Mouse (Mus musculus): ENCODE data around the gene Mcm2. TPM values are rescaled to one million over a fixed set of nuclear protein-coding genes. Genes with fewer than 3 reads are reported as not detected.
A peak's percentile ranks its signal among the peaks of the same experiment; 100 is the strongest.

The Mcm2 gene
- polyA plus RNA-seq, 1 experiment = 120 TPM

- Histone ChIP-seq H3K4me3 (replicated peaks; ENCODE audit: control insufficient read depth, low read depth, low read length) (no peak overlapping the region), H3K27ac (ENCODE audit: control insufficient read depth, insufficient read depth, low read depth, low read length, poor library complexity) (no peak overlapping the region), H3K4me1 (ENCODE audit: control insufficient read depth, insufficient read depth, low read length) (no peaks in the 10 kb centered on the region; the same call in 1 of the 2 replicates)
- TF ChIP-seq POLR2A (IDR thresholded peaks at IDR 0.05; ENCODE audit: borderline replicate concordance, control insufficient read depth, low read depth, low read length) (no peak), CTCF (IDR thresholded peaks at IDR 0.05; ENCODE audit: control insufficient read depth, insufficient read depth, low read length) (no peak)
- 85% methylated on average over 6 of the region's 6 CpGs for WGBS
Measured at GRCm38 (mm10) chr6:88895943-88896342, 2.6 kb downstream of the Mcm2 start.

- WGBS = 55% methylated on average over 5 of the region's 5 CpGs
- TF ChIP-seq CTCF (IDR thresholded peaks at IDR 0.05; ENCODE audit: control insufficient read depth, insufficient read depth, low read length) (peak; percentile 89), POLR2A (IDR thresholded peaks at IDR 0.05; ENCODE audit: borderline replicate concordance, control insufficient read depth, low read depth, low read length) (no peak)
- no peak overlapping the region for H3K4me3 ChIP-seq (replicated peaks; ENCODE audit: control insufficient read depth, low read depth, low read length)
- no peak overlapping the region for H3K27ac ChIP-seq (ENCODE audit: control insufficient read depth, insufficient read depth, low read depth, low read length, poor library complexity)
- no peaks in the 10 kb centered on the region for H3K4me1 ChIP-seq (ENCODE audit: control insufficient read depth, insufficient read depth, low read length)
Measured at GRCm38 (mm10) chr6:88893559-88893958, 5.0 kb downstream of the Mcm2 start.

GRCm38 (mm10) chr6:88890832-88891231 lies 7.7 kb downstream of the Mcm2 start:
- H3K27ac ChIP-seq (ENCODE audit: control insufficient read depth, insufficient read depth, low read depth, low read length, poor library complexity) = no peak overlapping the region
- no peaks in the 10 kb centered on the region; the same call in 1 of the 2 replicates for H3K4me1 ChIP-seq (ENCODE audit: control insufficient read depth, insufficient read depth, low read length)
- 90% methylated on average over 7 of the region's 7 CpGs for WGBS
- TF ChIP-seq POLR2A (IDR thresholded peaks at IDR 0.05; ENCODE audit: borderline replicate concordance, control insufficient read depth, low read depth, low read length) = no peak
- H3K4me3 ChIP-seq (replicated peaks; ENCODE audit: control insufficient read depth, low read depth, low read length) = no peak overlapping the region

- no peaks in the 10 kb centered on the region; the same call in 1 of the 2 replicates for H3K4me1 ChIP-seq (ENCODE audit: control insufficient read depth, insufficient read depth, low read length)
- no peak overlapping the region for H3K4me3 ChIP-seq (replicated peaks; ENCODE audit: control insufficient read depth, low read depth, low read length)
- TF ChIP-seq CTCF (IDR thresholded peaks at IDR 0.05; ENCODE audit: control insufficient read depth, insufficient read depth, low read length) (no peak), POLR2A (IDR thresholded peaks at IDR 0.05; ENCODE audit: borderline replicate concordance, control insufficient read depth, low read depth, low read length) (no peak)
- 91% methylated on average over 13 of the region's 13 CpGs for WGBS
- H3K27ac ChIP-seq (ENCODE audit: control insufficient read depth, insufficient read depth, low read depth, low read length, poor library complexity) = no peak overlapping the region
Measured at GRCm38 (mm10) chr6:88889410-88890042, 9.1 kb downstream of the Mcm2 start.

GRCm38 (mm10) chr6:88886417-88886967 lies 12.1 kb downstream of the Mcm2 start:
- no peak overlapping the region for H3K4me3 ChIP-seq (replicated peaks; ENCODE audit: control insufficient read depth, low read depth, low read length)
- H3K27ac ChIP-seq (ENCODE audit: control insufficient read depth, insufficient read depth, low read depth, low read length, poor library complexity) = no peak overlapping the region
- WGBS = 85% methylated on average over 2 of the region's 2 CpGs
- H3K4me1 ChIP-seq (ENCODE audit: control insufficient read depth, insufficient read depth, low read length) = no peaks in the 10 kb centered on the region; the same call in 1 of the 2 replicates
- TF ChIP-seq CTCF (IDR thresholded peaks at IDR 0.05; ENCODE audit: control insufficient read depth, insufficient read depth, low read length) (no peak), POLR2A (IDR thresholded peaks at IDR 0.05; ENCODE audit: borderline replicate concordance, control insufficient read depth, low read depth, low read length) (no peak)

GRCm38 (mm10) chr6:88885644-88886416 lies 12.8 kb downstream of the Mcm2 start:
- H3K4me3 ChIP-seq (replicated peaks; ENCODE audit: control insufficient read depth, low read depth, low read length) = no peak overlapping the region
- TF ChIP-seq POLR2A (IDR thresholded peaks at IDR 0.05; ENCODE audit: borderline replicate concordance, control insufficient read depth, low read depth, low read length) (no peak), CTCF (IDR thresholded peaks at IDR 0.05; ENCODE audit: control insufficient read depth, insufficient read depth, low read length) (no peak)
- 89% methylated on average over 12 of the region's 12 CpGs for WGBS
- H3K4me1 ChIP-seq (ENCODE audit: control insufficient read depth, insufficient read depth, low read length) = no peaks in the 10 kb centered on the region; the same call in 1 of the 2 replicates
- H3K27ac ChIP-seq (ENCODE audit: control insufficient read depth, insufficient read depth, low read depth, low read length, poor library complexity) = peak overlapping the region; percentile 12; the same call in 1 of the 2 replicates

- WGBS = 96% methylated on average over 17 of the region's 17 CpGs
- H3K4me3 ChIP-seq (replicated peaks; ENCODE audit: control insufficient read depth, low read depth, low read length) = no peak overlapping the region
- H3K27ac ChIP-seq (ENCODE audit: control insufficient read depth, insufficient read depth, low read depth, low read length, poor library complexity) = no peak overlapping the region
- H3K4me1 ChIP-seq (ENCODE audit: control insufficient read depth, insufficient read depth, low read length) = no peaks in the 10 kb centered on the region; the same call in 1 of the 2 replicates
- TF ChIP-seq CTCF (IDR thresholded peaks at IDR 0.05; ENCODE audit: control insufficient read depth, insufficient read depth, low read length) = no peak
- TF ChIP-seq POLR2A (IDR thresholded peaks at IDR 0.05; ENCODE audit: borderline replicate concordance, control insufficient read depth, low read depth, low read length) = no peak
Measured at GRCm38 (mm10) chr6:88884690-88885089, 13.9 kb downstream of the Mcm2 start.

- TF ChIP-seq CTCF (IDR thresholded peaks at IDR 0.05; ENCODE audit: control insufficient read depth, insufficient read depth, low read length) = no peak
- no peak for TF ChIP-seq POLR2A (IDR thresholded peaks at IDR 0.05; ENCODE audit: borderline replicate concordance, control insufficient read depth, low read depth, low read length)
- H3K4me1 ChIP-seq (ENCODE audit: control insufficient read depth, insufficient read depth, low read length) = no peaks in the 10 kb centered on the region; the same call in 1 of the 2 replicates
- no peak overlapping the region for H3K27ac ChIP-seq (ENCODE audit: control insufficient read depth, insufficient read depth, low read depth, low read length, poor library complexity)
- WGBS = 97% methylated on average over 10 of the region's 10 CpGs
- no peak overlapping the region for H3K4me3 ChIP-seq (replicated peaks; ENCODE audit: control insufficient read depth, low read depth, low read length)
Measured at GRCm38 (mm10) chr6:88884195-88884594, 14.4 kb downstream of the Mcm2 start.
